Mouse (Mus musculus) midbrain, embryonic 15.5 days (tissue): ENCODE measurements around the gene Nucb1. TPM values are rescaled to one million over a fixed set of nuclear protein-coding genes. Genes with fewer than 3 reads are reported as not detected.
"Not testable (repeated sequence)": the region's sequence is repeated elsewhere in the genome, so short reads cannot be mapped to it uniquely, and the experiment has no call there.

Experiments used
- ATAC-seq: fragments of 200-750 bp; cut with Nextera tagmentation; replicated peaks from 2 replicates; pipeline ENCODE4 v1.8.0; 2017; ENCODE audit warnings: moderate TSS enrichment
- H3K27ac ChIP-seq: fragments of 300-500 bp; sonication (generic); 2 replicates; pipeline ENCODE4 v1.5.1; 2015; ENCODE audit warnings: mild to moderate bottlenecking, inconsistent platforms
- H3K27me3 ChIP-seq: fragments of 300-500 bp; sonication (generic); replicated peaks from 2 replicates; pipeline ENCODE4 v1.6.1; 2015; ENCODE audit warnings: inconsistent platforms
- H3K36me3 ChIP-seq: fragments of 300-500 bp; sonication (generic); replicated peaks from 2 replicates; pipeline ENCODE4 v1.6.1; 2015; ENCODE audit warnings: inconsistent platforms
- H3K4me1 ChIP-seq: fragments of 300-500 bp; sonication (generic); 2 replicates; pipeline ENCODE4 v1.6.1; 2015; ENCODE audit warnings: inconsistent platforms
- H3K4me2 ChIP-seq: fragments of 300-500 bp; sonication (generic); 2 replicates; pipeline ENCODE4 v1.6.1; 2015; ENCODE audit warnings: inconsistent platforms, mild to moderate bottlenecking, moderate library complexity
- H3K4me3 ChIP-seq: fragments of 300-500 bp; sonication (generic); 2 replicates; pipeline ENCODE4 v1.5.1; 2015; ENCODE audit warnings: mild to moderate bottlenecking, inconsistent platforms
- H3K9ac ChIP-seq: fragments of 300-500 bp; sonication (generic); 2 replicates; pipeline ENCODE4 v1.6.1; 2015; ENCODE audit warnings: mild to moderate bottlenecking, inconsistent platforms
- H3K9me3 ChIP-seq: fragments of 300-500 bp; sonication (generic); 2 replicates; pipeline ENCODE4 v1.6.1; 2016; ENCODE audit warnings: inconsistent platforms
- WGBS: fragments of 180-500 bp; shearing (Covaris S2); methylation state at CpG from one replicate; pipeline ENCODE4 v1.1.7; 2015; ENCODE audit warnings: mixed read lengths; 5-methylcytosine and 5-hydroxymethylcytosine counted together
- polyA plus RNA-seq: library from polyadenylated mRNA; unstranded; fragments of >200 nt; fragmentation: Nextera tagmentation; extraction: Ambion mirVana; gene quantifications from 2 replicates; pipeline ENCODE4 v1.2.1, GENCODE M21; 2015

Nucb1 gene
- polyA plus RNA-seq, 1 experiment from 2014 or later = 118 TPM

DNA sequence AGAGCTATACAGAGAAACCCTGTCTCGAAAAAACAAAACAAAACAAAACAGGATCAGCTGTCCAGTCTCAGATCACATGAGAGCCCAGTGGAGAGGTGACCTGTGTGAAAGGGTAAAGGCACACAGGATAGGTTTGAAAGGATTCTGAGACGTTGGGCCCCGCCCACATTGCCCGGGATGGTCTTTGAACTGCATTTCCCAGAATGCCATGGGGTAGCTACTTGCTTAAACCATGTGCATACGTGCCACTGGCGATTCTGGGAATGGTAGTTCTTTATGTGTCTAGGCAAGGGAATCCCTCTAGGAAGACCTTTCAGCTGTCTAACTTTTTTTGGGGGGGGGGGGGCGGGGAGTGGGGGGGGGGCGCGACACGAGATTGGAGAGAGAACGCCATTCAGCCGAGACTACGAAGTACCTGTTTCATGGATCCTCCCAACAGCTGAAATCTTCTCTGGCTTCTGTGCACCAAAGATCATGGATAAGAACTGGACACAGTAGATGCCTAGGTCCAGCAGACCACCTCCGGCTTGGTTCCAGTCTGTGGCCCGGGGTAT lies 28.8 kb downstream of the Nucb1 start, which contains the start of gene Tulp2:
Gene Tulp2 (plus strand): TSS at position 504 of the 554 bp plus-strand sequence.
- Histone ChIP-seq H3K4me1 (no peaks in the 10 kb centered on the region), H3K9me3 (no peaks in the 10 kb centered on the region), H3K27ac (no peak within 1 kb of the TSS), H3K4me3 (no peak within 1 kb of the TSS), H3K36me3 (no peaks in the 10 kb centered on the region), H3K9ac (no peak within 1 kb of the TSS), H3K27me3 (no peaks in the 10 kb centered on the region), H3K4me2 (no peak within 1 kb of the TSS)
- ATAC-seq = peak; percentile 86
- 47% methylated on average over 15 of the region's 15 CpGs for WGBS

DNA sequence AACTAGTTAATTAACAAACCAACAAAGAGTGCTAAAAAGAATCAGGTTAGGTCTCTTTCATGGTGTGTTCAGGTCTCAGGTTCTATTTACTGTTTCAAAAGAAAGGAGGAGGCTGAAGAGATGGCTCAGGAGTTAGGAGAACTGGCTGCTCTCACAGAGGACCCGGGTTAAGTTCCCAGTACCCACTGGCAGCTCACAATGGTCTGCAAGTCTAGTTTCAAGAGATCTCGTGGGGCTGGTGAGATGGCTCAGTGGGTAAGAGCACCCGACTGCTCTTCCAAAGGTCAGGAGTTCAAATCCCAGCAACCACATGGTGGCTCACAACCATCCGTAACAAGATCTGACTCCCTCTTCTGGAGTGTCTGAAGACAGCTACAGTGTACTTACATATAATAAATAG lies 29.9 kb downstream of the Nucb1 start:
- not testable (repeated sequence) for H3K4me1 ChIP-seq, H3K9ac ChIP-seq, H3K27ac ChIP-seq, H3K27me3 ChIP-seq, H3K4me2 ChIP-seq, H3K36me3 ChIP-seq, ATAC-seq, H3K9me3 ChIP-seq, H3K4me3 ChIP-seq
- 80% methylated on average over 3 of the region's 4 CpGs for WGBS

DNA sequence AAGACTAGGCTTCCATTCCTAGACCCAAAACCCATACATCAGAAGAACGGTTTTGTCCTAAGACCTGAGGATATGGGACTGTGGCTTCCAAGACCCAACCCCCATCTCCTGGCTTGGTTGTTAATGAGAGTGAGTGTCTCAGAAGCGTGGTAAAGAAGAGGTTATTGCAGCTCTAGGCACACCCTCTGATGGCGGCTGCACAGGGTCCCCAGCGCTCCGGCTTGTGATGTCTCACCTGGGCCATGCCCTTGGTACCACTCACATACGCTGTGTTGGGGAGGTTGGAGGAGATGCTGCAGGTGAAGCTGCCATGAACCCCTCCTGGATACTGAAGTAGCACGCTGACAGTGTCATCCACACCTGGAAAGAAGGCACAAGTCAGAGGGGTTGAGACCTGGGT lies 31.4 kb downstream of the Nucb1 start:
- Histone ChIP-seq H3K9me3 (no peaks in the 10 kb centered on the region), H3K27ac (no peak overlapping the region), H3K4me3 (no peak overlapping the region), H3K27me3 (no peaks in the 10 kb centered on the region), H3K9ac (no peak overlapping the region), H3K4me1 (no peaks in the 10 kb centered on the region), H3K36me3 (no peaks in the 10 kb centered on the region), H3K4me2 (no peak overlapping the region)
- WGBS = 94% methylated on average over 7 of the region's 7 CpGs
- ATAC-seq = no peak

DNA sequence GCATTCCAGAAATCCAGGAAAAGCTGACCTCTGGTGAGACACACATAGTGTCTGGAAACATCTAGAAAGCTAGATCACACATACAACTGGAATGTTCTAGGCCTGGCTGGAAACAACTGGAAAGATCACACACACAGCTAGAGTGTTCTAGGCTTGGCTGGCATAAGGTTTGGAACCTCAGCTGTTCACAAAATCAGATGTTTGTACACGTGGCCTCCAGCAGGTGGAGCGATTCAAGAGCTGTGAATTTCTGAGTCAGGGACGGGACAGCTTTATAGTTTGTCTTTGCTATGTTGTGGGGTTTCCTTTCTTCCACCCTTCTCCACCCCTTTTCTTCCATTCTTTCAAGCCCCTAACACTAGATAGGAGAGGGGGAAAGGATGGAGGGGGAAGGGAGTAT lies 33.2 kb downstream of the Nucb1 start:
- no peak overlapping the region for H3K9ac ChIP-seq
- no peak overlapping the region for H3K27ac ChIP-seq
- WGBS = 4% methylated on average over 3 of the region's 3 CpGs
- no peaks in the 10 kb centered on the region for H3K27me3 ChIP-seq
- H3K36me3 ChIP-seq = no peaks in the 10 kb centered on the region
- no peak overlapping the region for H3K4me3 ChIP-seq
- no peak for ATAC-seq
- no peaks in the 10 kb centered on the region for H3K4me1 ChIP-seq
- no peaks in the 10 kb centered on the region for H3K9me3 ChIP-seq
- H3K4me2 ChIP-seq = no peak overlapping the region

DNA sequence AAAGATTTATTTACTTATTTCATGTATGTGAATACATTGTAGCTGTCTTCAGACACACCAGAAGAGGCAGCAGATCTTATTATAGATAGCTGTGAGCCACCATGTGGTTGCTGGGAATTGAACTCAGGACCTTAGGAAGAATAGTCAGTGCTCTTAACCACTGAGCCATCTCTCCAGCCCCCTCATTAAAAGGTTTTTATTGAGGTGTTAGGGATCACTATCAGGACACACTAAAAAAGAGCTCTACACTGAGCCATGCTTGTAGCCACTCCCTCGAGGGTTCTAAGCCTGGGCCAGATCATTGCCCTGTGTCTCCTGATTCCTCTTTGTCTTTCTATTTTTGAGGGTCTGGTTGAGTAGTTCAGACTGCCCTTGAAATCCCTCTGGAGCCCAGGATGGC lies 33.8 kb downstream of the Nucb1 start:
- Histone ChIP-seq H3K36me3 (no peaks in the 10 kb centered on the region), H3K4me1 (no peaks in the 10 kb centered on the region), H3K9me3 (no peaks in the 10 kb centered on the region), H3K4me2 (no peak overlapping the region), H3K4me3 (no peak overlapping the region), H3K27ac (no peak overlapping the region), H3K9ac (no peak overlapping the region), H3K27me3 (no peaks in the 10 kb centered on the region)
- ATAC-seq = no peak
- WGBS = 65% methylated on average over 1 of the region's 1 CpGs

DNA sequence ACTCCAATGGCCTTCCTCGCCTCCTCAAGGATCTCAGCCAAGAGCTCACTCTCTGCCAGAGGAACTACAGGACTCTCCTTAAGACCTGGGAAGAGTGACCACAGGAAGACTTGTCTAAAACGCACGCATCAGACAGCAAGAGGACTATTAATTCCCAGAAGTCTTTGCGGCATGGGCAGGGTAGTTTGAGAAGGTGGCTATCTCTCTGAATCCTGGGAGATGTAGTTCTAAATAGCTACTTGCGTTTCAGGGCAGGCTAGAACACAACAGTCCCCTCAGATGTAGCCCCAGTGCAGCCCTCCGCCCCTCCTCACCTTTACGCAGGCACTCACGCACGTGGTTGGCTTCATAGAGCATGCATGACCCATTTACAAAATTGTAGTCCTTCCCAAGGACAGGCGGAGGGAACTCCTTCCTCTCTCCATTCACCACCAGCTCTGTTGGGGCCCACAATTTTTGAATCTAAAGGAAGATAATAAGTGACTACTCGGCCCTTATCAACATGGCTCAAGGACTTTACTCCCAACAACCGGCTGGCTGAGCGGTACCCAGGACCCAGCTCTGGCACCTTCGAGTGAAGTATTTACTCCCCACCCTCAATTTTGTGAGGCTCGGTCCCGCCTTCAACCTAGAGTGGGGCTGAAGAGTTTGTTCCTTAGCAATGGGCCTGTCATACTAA lies 34.8 kb downstream of the Nucb1 start:
- 76% methylated on average over 16 of the region's 16 CpGs for WGBS

DNA sequence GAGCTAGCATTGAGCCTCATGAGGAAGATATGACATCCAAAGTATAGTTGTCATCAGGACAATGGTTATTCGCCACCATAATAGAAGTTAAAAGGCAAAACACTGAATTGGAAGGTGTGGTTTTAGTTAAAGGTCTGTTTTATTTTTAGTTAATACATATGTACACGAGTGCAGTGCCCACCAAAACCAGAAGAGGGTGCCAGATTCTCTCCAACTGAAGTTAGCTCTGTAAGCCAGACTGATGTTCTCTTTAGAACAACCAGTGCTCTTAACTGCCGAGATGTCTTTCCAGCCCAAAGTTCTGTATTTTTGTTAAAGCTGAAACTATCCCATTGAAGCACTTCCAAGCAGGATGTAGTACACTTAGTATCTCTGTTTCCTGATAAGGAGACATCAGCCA lies 39.3 kb downstream of the Nucb1 start:
- Histone ChIP-seq H3K4me3 (no peak overlapping the region), H3K4me1 (peaks cover 9% of the 10 kb centered on the region), H3K4me2 (no peak overlapping the region), H3K9me3 (no peaks in the 10 kb centered on the region), H3K27me3 (no peaks in the 10 kb centered on the region), H3K27ac (no peak overlapping the region), H3K9ac (no peak overlapping the region), H3K36me3 (no peaks in the 10 kb centered on the region)
- ATAC-seq = no peak
- WGBS = 9% methylated on average over 3 of the region's 3 CpGs

More for the DNA sequence above, 34.8 kb downstream of the Nucb1 start:
- no peak overlapping the region for H3K9ac ChIP-seq
- no peak overlapping the region for H3K27ac ChIP-seq
- no peak for ATAC-seq
- peak overlapping the region; percentile 21; the same call in 1 of the 2 replicates for H3K4me2 ChIP-seq
- H3K36me3 ChIP-seq = no peaks in the 10 kb centered on the region
- no peak overlapping the region for H3K4me3 ChIP-seq
- H3K4me1 ChIP-seq = no peaks in the 10 kb centered on the region
- H3K27me3 ChIP-seq = no peaks in the 10 kb centered on the region
- no peaks in the 10 kb centered on the region for H3K9me3 ChIP-seq

DNA sequence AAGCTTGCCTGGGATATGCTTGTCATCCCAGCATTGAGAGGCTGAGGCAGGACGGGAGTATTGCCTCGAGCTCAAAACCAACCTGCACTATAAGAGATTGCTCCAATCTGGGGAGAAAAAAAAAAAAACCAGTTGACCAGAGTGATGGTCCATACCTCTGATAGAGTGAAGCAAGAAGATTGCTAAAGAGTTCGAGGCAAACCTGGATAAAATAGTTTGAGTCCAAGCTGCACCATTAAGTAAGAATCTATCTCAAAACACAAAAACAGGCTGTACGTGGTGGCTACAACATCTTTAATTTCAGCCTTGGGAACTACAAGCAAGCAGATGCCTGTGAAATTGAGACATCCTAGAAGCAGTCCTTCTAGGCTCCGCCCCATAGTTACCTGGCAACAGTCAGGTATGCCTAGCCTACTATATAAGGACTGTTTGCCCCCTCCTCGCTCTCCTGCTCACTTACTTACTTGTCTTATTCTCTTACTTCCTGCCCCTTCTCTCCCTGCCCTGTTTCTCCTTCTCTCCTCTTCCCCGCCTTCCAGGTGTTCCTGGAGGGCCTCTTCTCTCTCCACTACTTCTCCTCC lies 43.0 kb downstream of the Nucb1 start:
- Histone ChIP-seq H3K4me2 (peak overlapping the region; percentile 83), H3K9ac (peak overlapping the region; percentile 84), H3K9me3 (no peaks in the 10 kb centered on the region), H3K27ac (peak overlapping the region; percentile 60), H3K36me3 (peaks cover 15% of the 10 kb centered on the region), H3K4me3 (peak overlapping the region; percentile 76), H3K27me3 (no peaks in the 10 kb centered on the region), H3K4me1 (peaks cover 23% of the 10 kb centered on the region)
- WGBS = 37% methylated on average over 7 of the region's 7 CpGs
- ATAC-seq = no peak; the same call in 1 of the 2 replicates

DNA sequence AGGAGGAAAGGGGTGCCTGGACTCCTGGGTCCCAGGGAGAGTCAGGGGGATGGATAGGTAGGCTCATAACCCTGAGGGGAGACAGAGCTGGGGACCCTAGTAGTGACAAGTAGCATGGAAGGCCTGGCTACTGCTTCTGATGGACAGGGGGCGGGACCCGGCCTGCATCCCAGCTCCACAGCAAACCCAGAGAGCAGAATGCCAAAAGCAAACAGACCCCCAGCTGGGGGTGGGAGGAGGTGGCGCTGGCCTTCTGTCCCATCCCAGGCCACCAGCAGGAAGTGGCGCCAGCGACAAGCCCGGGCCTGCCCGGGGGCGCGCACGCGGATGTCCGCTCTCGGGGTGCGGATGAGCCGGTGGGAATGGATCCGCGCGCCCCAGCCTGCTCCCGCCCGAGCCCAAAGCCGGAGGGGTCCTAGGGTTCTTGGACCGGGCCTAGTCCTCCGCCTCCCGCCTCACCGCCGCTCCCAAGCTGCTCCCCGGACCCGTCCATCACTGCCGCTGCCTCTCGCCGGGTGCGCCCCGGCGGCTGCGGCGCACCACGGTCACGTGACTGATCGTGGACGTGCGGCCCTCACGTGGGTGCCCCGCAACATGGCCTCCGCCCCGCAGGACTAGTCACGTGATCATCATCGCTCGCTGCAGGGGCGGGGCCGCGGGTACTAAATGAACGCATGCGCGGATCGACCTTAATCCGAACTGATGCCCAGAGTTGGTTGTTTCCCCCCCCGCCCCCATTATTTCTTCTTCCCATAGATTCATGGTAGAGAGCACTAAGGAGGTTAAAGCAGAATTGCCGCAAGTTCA lies 43.7 kb downstream of the Nucb1 start, which contains the start of gene Bax:
Gene Bax (minus strand): TSS at position 616 of the 807 bp plus-strand sequence.
- peak; percentile 70 for ATAC-seq
- Histone ChIP-seq H3K27ac (peak within 1 kb of the TSS; percentile 79), H3K4me2 (peak within 1 kb of the TSS; percentile 83), H3K4me1 (peaks cover 23% of the 10 kb centered on the region), H3K27me3 (no peaks in the 10 kb centered on the region), H3K4me3 (peak within 1 kb of the TSS; percentile 76), H3K36me3 (peaks cover 15% of the 10 kb centered on the region), H3K9ac (peak within 1 kb of the TSS; percentile 84), H3K9me3 (no peaks in the 10 kb centered on the region)
- under 1% methylated on average over 58 of the region's 58 CpGs for WGBS

DNA sequence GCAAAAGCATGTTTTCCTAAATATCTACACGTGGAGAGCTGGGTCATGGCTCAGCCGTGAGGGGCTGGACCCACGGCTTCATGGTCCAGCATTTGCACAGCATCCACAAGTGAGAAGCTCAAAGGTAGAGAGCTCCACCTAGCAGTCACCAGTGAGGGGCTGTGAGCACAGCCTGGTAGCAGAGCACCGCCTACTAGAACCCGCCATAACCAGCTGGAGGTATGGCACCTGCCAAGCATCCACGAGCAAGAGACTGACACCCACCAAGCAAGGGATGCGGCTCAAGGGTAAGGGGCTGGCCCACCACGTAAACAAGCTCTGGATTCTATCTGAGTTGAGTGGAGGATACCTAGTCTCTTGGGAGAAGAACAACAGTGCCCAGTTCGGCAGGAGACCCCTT lies 44.7 kb downstream of the Nucb1 start:
- no peak for ATAC-seq
- peaks cover 15% of the 10 kb centered on the region for H3K36me3 ChIP-seq
- WGBS = 79% methylated on average over 9 of the region's 9 CpGs

DNA sequence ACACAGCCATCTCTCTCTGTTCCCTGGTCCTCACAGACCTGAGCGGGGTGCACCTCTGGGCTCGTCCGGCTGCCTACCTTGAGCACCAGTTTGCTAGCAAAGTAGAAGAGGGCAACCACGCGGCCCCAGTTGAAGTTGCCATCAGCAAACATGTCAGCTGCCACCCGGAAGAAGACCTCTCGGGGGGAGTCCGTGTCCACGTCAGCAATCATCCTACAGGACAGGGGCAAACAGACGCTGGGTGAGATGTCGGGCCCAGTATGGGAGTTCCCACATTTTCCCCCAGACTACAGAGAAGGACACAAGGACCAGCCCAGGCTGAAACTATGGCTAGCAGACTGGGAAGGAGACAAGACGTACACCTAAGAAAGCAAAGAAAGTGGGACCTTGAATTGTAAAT lies 45.1 kb downstream of the Nucb1 start:
- H3K36me3 ChIP-seq = peaks cover 15% of the 10 kb centered on the region
- no peak for ATAC-seq
- peak overlapping the region; percentile 83; the same call in 1 of the 2 replicates for H3K4me2 ChIP-seq
- no peak overlapping the region for H3K4me3 ChIP-seq
- WGBS = 95% methylated on average over 12 of the region's 12 CpGs
- no peaks in the 10 kb centered on the region for H3K27me3 ChIP-seq
- H3K9me3 ChIP-seq = no peaks in the 10 kb centered on the region
- peaks cover 33% of the 10 kb centered on the region for H3K4me1 ChIP-seq
- no peak overlapping the region for H3K9ac ChIP-seq
- no peak overlapping the region for H3K27ac ChIP-seq

More for the DNA sequence above, 44.7 kb downstream of the Nucb1 start:
- Histone ChIP-seq H3K4me2 (peak overlapping the region; percentile 83), H3K27ac (no peak overlapping the region), H3K4me1 (peaks cover 28% of the 10 kb centered on the region), H3K4me3 (peak overlapping the region; percentile 76), H3K27me3 (no peaks in the 10 kb centered on the region), H3K9ac (peak overlapping the region; percentile 84), H3K9me3 (no peaks in the 10 kb centered on the region)
